Mouse (Mus musculus) thymus, adult 2 months (tissue): Measurements from ENCODE around the gene Hoxc12. TPM values are rescaled to one million over a fixed set of nuclear protein-coding genes. Genes with fewer than 3 reads are reported as not detected.

Experiments
- DNase-seq: peaks from one replicate; pipeline ENCODE4 v3.0.0; 2021
- H3K27ac ChIP-seq: fragments of 200-500 bp; 2 replicates; pipeline ENCODE4 v1.5.1; 2012; ENCODE audit warnings: low read length, control low read depth; ENCODE audit not compliant: control insufficient read depth, insufficient read depth
- H3K27me3 ChIP-seq: fragments of 200-500 bp; 2 replicates; pipeline ENCODE4 v1.6.1; 2012; ENCODE audit warnings: mild to moderate bottlenecking, low read length, moderate library complexity, mixed read lengths; ENCODE audit not compliant: control insufficient read depth, insufficient read depth
- H3K36me3 ChIP-seq: fragments of 200-500 bp; 2 replicates; pipeline ENCODE4 v1.6.1; 2012; ENCODE audit warnings: mild to moderate bottlenecking, low read length, moderate library complexity; ENCODE audit not compliant: control insufficient read depth, insufficient read depth
- H3K4me1 ChIP-seq: fragments of 200-500 bp; replicated peaks from 2 replicates; pipeline ENCODE4 v1.6.1; 2012; ENCODE audit warnings: low read length; ENCODE audit not compliant: control insufficient read depth, insufficient read depth
- H3K4me3 ChIP-seq: fragments of 200-500 bp; 2 replicates; pipeline ENCODE4 v1.5.1; 2012; ENCODE audit warnings: mild to moderate bottlenecking, low read length, control low read depth, moderate library complexity; ENCODE audit not compliant: control insufficient read depth, insufficient read depth
- CTCF ChIP-seq: fragments of 200-500 bp; IDR thresholded peaks from 2 replicates; pipeline ENCODE4 v1.5.1; 2012; ENCODE audit warnings: mild to moderate bottlenecking, control low read depth, low read length, moderate library complexity, borderline replicate concordance; ENCODE audit not compliant: control insufficient read depth, poor library complexity, insufficient read depth; ENCODE audit errors: extremely low read depth
- POLR2A ChIP-seq: fragments of 200-500 bp; IDR thresholded peaks from 2 replicates; pipeline ENCODE4 v1.6.1; 2012; ENCODE audit warnings: mild to moderate bottlenecking, low read length, control low read depth, moderate library complexity; ENCODE audit not compliant: control insufficient read depth, poor library complexity, insufficient read depth; ENCODE audit errors: extremely low read depth
- WGBS: fragments of 180-500 bp; shearing (Covaris S2); methylation state at CpG from one replicate; pipeline ENCODE4 v1.1.7; 2018; 5-methylcytosine and 5-hydroxymethylcytosine counted together
- polyA plus RNA-seq: library from polyadenylated mRNA; depleted of rRNA; stranded (reverse); fragments of >200 nt; gene quantifications from 2 replicates; pipeline ENCODE4 v1.2.3, GENCODE M21; 2012

The Hoxc12 gene
- polyA plus RNA-seq, 1 experiment = not detected

DNA sequence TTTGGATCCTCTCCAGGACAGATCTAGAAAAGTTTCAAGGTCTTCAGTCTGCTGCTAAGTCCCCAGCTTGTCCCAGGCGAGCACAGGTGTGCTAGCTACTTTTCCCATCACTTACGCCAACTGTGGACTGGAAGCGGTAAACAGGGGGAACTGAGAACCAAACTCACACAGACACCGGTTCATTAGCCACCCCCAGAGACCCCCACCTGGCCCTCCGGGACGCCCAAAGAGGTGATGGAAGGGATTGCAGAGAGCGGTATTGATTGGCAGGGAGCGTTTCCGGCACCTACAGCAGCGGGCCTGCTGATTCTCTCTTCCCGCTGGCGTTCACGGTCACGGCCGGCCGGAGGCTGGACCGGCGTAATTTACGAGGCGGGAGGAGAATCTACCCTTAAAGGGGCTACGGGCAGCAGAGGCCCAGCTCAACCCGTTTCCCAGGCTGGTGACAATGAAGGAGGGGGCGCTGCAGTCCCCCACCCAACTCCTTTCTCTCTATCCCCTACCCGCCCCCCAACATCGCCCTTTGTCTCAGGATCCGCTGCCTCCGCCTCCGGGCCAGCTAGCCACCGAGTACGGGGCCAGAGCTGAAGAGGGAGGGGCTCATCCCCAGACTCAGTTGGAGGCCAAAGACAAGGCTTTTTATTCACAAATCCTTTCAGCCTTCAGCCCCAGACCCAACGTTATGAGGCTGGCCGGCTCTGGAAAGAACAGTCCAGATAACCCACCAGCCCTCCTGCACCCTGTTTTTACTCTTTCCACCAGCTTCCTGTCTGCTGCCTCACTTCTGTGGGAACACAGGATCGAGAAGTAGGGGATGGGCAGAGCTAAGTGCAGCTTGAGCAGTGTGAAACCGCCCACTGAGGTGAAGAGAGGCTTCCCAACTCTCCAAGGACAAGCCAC lies 2.9 kb downstream of the Hoxc12 start:
- WGBS = 13% methylated on average over 34 of the region's 34 CpGs
- no peaks in the 10 kb centered on the region for H3K36me3 ChIP-seq
- H3K27ac ChIP-seq = no peak overlapping the region
- TF ChIP-seq POLR2A = no peak
- no peak for TF ChIP-seq CTCF
- no peak for DNase-seq
- peaks cover 52% of the 10 kb centered on the region for H3K27me3 ChIP-seq
- H3K4me1 ChIP-seq = no peaks in the 10 kb centered on the region
- H3K4me3 ChIP-seq = no peak overlapping the region

DNA sequence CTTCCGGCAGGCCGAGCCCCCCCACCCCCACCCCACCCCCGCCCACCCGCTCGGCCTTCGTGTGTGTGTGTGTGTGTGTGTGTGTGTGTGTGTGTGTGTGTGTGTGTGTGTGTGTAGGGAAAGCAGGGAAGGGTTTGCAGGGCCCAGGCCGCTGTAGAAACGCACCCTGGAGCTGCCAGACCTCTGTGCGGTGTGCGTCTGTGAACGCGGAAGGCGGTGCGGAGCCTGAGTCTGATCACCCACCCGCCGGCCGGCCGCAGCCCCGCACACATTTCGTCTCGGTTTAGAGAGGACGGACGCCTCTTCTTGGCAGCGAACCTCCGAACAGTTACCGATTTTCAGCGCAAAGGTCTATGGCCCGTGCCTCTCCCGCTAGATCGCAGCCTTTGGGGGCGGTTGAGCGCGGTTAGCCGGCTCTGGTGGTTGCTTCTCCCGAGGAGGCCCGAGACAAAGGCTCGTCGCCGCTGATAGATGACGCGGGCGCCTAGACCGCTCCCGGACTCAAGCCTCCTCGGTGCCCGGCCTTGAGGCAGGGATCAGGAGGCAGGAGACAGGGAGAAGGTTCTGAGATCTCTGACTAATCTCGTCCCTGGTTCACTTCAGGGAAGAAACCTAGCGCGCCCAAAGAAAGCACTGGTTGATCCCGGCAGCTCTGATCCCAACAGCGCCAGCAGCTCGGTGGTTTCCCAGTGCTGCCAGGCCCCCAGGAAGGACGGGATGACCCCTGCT lies 6.3 kb downstream of the Hoxc12 start:
- H3K4me1 ChIP-seq = no peaks in the 10 kb centered on the region
- 4% methylated on average over 51 of the region's 53 CpGs for WGBS
- DNase-seq = no peak
- TF ChIP-seq POLR2A (no peak), CTCF (no peak)
- H3K4me3 ChIP-seq = no peak overlapping the region
- peaks cover 43% of the 10 kb centered on the region for H3K27me3 ChIP-seq
- H3K27ac ChIP-seq = no peak overlapping the region
- H3K36me3 ChIP-seq = no peaks in the 10 kb centered on the region

DNA sequence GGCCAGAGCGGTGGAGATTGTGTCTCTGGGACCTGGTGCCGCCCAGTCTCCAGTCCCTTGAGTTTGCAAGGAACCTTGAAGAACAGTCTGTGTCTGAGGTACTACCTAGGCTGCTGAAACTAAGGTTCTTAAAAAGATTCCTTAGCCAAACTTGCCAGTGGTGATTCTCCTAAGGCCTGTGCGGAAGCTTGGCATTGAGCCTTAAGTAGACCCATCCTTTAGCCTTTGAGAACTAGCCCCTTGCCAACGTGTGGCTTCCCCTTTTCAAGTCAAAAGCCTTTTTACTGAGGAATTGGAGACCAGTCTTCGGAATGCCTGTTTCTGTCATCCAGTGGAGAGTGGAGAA lies 6.9 kb downstream of the Hoxc12 start:
- 15% methylated on average over 5 of the region's 5 CpGs for WGBS
- no peak for TF ChIP-seq POLR2A
- no peak for TF ChIP-seq CTCF
- no peaks in the 10 kb centered on the region for H3K36me3 ChIP-seq

GRCm38 (mm10) chr15:102945185-102946077 lies 8.9 kb downstream of the Hoxc12 start:
- TF ChIP-seq CTCF (no peak), POLR2A (no peak)
- no peak for DNase-seq
- Histone ChIP-seq H3K36me3 (no peaks in the 10 kb centered on the region), H3K4me1 (no peaks in the 10 kb centered on the region), H3K27me3 (peaks cover 39% of the 10 kb centered on the region), H3K27ac (no peak overlapping the region), H3K4me3 (no peak overlapping the region)
- 12% methylated on average over 22 of the region's 22 CpGs for whole genome bisulfite sequencing

More for the DNA sequence above, 6.9 kb downstream of the Hoxc12 start:
- no peak overlapping the region for H3K4me3 ChIP-seq
- peaks cover 39% of the 10 kb centered on the region for H3K27me3 ChIP-seq
- no peaks in the 10 kb centered on the region for H3K4me1 ChIP-seq
- DNase-seq = no peak
- H3K27ac ChIP-seq = no peak overlapping the region

DNA sequence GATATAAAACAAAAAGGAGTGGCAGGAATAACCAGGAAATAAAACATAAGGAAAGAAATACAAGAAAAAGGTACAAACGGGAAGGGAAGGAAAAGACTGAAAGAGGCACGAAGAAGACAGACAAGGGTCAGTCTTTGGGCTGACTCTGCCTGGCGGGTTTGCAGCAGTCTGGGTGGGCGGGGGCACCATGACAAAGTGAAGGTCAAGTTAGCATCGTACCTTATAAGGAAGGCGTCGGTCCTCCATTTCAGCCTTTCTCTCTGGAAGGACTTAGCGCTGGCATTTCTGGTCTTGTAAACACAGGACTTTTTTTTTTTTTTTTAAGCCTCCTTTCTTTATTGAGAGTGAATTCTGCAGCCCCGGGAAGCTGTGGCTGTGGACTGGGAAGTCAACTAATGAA lies 10.7 kb downstream of the Hoxc12 start:
- 15% methylated on average over 9 of the region's 9 CpGs for WGBS
- Histone ChIP-seq H3K4me1 (no peaks in the 10 kb centered on the region), H3K27me3 (peaks cover 46% of the 10 kb centered on the region), H3K4me3 (no peak overlapping the region), H3K27ac (no peak overlapping the region), H3K36me3 (no peaks in the 10 kb centered on the region)
- TF ChIP-seq POLR2A = no peak
- no peak for TF ChIP-seq CTCF
- DNase-seq = no peak

GRCm38 (mm10) chr15:102948842-102949241 lies 12.3 kb downstream of the Hoxc12 start:
- no peak overlapping the region for H3K4me3 ChIP-seq
- H3K27me3 ChIP-seq = peaks cover 37% of the 10 kb centered on the region
- WGBS = 26% methylated on average over 2 of the region's 2 CpGs
- H3K4me1 ChIP-seq = no peaks in the 10 kb centered on the region
- no peak for TF ChIP-seq CTCF
- no peak for TF ChIP-seq POLR2A
- DNase-seq = no peak
- H3K27ac ChIP-seq = no peak overlapping the region
- H3K36me3 ChIP-seq = no peaks in the 10 kb centered on the region
